Mouse (Mus musculus): ENCODE measurements around the gene Pdia6.

DNA sequence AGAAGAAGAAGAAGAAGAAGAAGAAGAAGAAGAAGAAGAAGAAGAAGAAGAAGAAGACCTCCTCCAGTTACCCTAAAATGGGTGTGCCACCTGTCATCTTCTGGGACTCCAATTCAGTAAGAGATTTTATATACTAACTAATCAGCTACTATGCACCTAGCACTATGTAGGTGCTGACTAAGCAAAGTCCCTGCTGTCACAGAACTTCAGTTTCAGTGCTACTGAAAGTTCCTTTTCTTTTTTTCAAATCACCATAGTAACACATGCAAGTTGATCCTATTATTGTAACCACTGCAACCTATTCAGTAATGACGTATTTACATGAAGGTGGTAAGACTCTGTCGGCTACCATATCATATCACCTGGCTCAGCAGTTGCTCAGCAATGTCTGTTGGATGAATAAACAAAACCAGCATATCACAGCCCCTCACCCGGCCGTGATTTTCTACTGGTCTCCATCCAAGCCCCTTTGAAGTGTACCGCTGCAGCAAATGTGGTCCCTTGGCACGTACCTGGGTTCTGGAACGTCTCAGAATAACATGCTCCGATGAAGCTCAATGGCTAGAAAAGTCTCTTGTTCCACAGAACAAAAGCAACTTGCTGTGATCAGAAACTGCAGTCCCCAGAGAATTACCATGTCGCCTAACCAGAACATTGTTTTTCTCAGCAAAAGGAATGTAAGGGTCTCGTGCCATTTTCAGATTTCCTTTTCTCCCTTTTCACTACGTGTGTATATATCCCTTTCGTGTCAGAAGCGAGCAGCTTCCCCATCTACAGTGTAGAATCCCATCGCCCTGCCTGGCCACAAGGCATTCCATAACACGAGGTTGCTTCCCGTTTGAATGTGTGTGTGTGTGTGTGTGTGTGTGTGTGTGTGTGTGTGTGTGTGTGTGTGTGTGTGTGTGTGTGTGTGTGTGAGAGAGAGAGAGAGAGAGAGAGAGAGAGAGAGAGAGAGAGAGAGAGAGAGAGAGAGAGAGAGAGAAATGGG lies 44.8 kb downstream of the Pdia6 start:
- TF ChIP-seq CTCF (IDR thresholded peaks at IDR 0.05; ENCODE audit: low read depth, low read length) (no peak), POLR2A (IDR thresholded peaks at IDR 0.05; ENCODE audit: borderline replicate concordance, low read depth, low read length) (no peak)

Measured in bone marrow macrophage, adult 2 months (primary cell).